Comparison of ENCODE assay signal across 14 mouse cellular contexts in genomic region chr10:69947093-69947492, GRCm38 (mm10).
A peak's percentile ranks its signal among the peaks of the same experiment; 100 is the strongest.
DNase-seq lines count a peak whose midpoint lies in the region; ATAC-seq and TF ChIP-seq lines count a peak whose summit lies in the region.
"Had no signal": no experiment of that assay in that cellular context is flagged by ENCODE, and none has a peak within 500 bp of the region (broad histone marks: within the 10 kb centered on the region; RNA-seq: fewer than 3 reads in every experiment).

No protein-coding gene starts in this region.

- peak overlapping the region; percentile 32; the same call in 1 of the 2 replicates for H3K27ac ChIP-seq in hindbrain, postnatal 0 days
- no peak overlapping the region for H3K27ac ChIP-seq in hindbrain, embryonic 12.5 days
- H3K27ac ChIP-seq in midbrain, embryonic 15.5 days, result 0 out of 2 replicates have a peak overlapping the region, but pooled peaks have one; percentile 39
- H3K27ac ChIP-seq in midbrain, embryonic 14.5 days (replicated peaks; ENCODE audit: low read depth, low read length), result no peak overlapping the region
- 0 out of 2 replicates have a peak overlapping the region, but pooled peaks have one; percentile 45 for H3K27ac ChIP-seq in olfactory bulb, adult 2 months (ENCODE audit: insufficient read depth, low read depth, low read length)
- H3K27ac ChIP-seq: limb, embryonic 12.5 days; liver, embryonic 15.5 days had no signal

- no peak overlapping the region for H3K9ac ChIP-seq in hindbrain, postnatal 0 days (replicated peaks; ENCODE audit: low read length)
- H3K9ac ChIP-seq in hindbrain, embryonic 12.5 days, result no peak overlapping the region
- H3K9ac ChIP-seq in midbrain, embryonic 15.5 days, result no peak overlapping the region
- no peak overlapping the region for H3K9ac ChIP-seq in midbrain, embryonic 14.5 days (replicated peaks; ENCODE audit: low read length)
- H3K9ac ChIP-seq: forebrain, postnatal 0 days; limb, embryonic 12.5 days; liver, embryonic 15.5 days had no signal

- H3K9me3 ChIP-seq in hindbrain, postnatal 0 days (ENCODE audit: low read length), result no peaks in the 10 kb centered on the region
- H3K9me3 ChIP-seq in hindbrain, embryonic 12.5 days (replicated peaks), result no peaks in the 10 kb centered on the region
- H3K9me3 ChIP-seq in midbrain, embryonic 15.5 days, result no peaks in the 10 kb centered on the region
- H3K9me3 ChIP-seq in midbrain, embryonic 14.5 days (ENCODE audit: control insufficient read depth, low read length), result no peaks in the 10 kb centered on the region
- H3K9me3 ChIP-seq: limb, embryonic 12.5 days; liver, embryonic 15.5 days had no signal

- 65% methylated on average over 6 of the region's 6 CpGs for WGBS in hindbrain, postnatal 0 days
- WGBS in hindbrain, embryonic 12.5 days, result 93% methylated on average over 6 of the region's 6 CpGs
- 73% methylated on average over 6 of the region's 6 CpGs for WGBS in midbrain, embryonic 15.5 days
- 80% methylated on average over 6 of the region's 6 CpGs for WGBS in midbrain, embryonic 14.5 days
- WGBS in olfactory bulb, adult 2 months, result 62% methylated on average over 6 of the region's 6 CpGs

- H3K4me2 ChIP-seq in hindbrain, postnatal 0 days (ENCODE audit: low read depth, low read length), result no peak overlapping the region
- no peak overlapping the region for H3K4me2 ChIP-seq in hindbrain, embryonic 12.5 days (replicated peaks)
- no peak overlapping the region for H3K4me2 ChIP-seq in midbrain, embryonic 15.5 days
- H3K4me2 ChIP-seq in midbrain, embryonic 14.5 days (ENCODE audit: low read length), result no peak overlapping the region
- H3K4me2 ChIP-seq: limb, embryonic 12.5 days; liver, embryonic 15.5 days had no signal

- TF ChIP-seq CTCF in hindbrain, postnatal 0 days (IDR thresholded peaks at IDR 0.05; ENCODE audit: low read depth), result no peak
- no peak for TF ChIP-seq CTCF in olfactory bulb, adult 2 months (IDR thresholded peaks at IDR 0.05; ENCODE audit: insufficient read depth, low read depth, low read length)

- H3K36me3 ChIP-seq in hindbrain, postnatal 0 days (ENCODE audit: insufficient read depth, low read length), result no peaks in the 10 kb centered on the region
- H3K36me3 ChIP-seq in hindbrain, embryonic 12.5 days, result no peaks in the 10 kb centered on the region
- H3K36me3 ChIP-seq in midbrain, embryonic 15.5 days (replicated peaks), result 0 out of 2 replicates have a peak, but pooled peaks cover 2% of the 10 kb centered on the region
- H3K36me3 ChIP-seq in midbrain, embryonic 14.5 days (ENCODE audit: control insufficient read depth, insufficient read depth, low read length), result no peaks in the 10 kb centered on the region
- H3K36me3 ChIP-seq: limb, embryonic 12.5 days; liver, embryonic 15.5 days had no signal

- no peaks in the 10 kb centered on the region for H3K4me1 ChIP-seq in hindbrain, postnatal 0 days (ENCODE audit: insufficient read depth, low read length)
- H3K4me1 ChIP-seq in hindbrain, embryonic 12.5 days, result peaks cover 16% of the 10 kb centered on the region
- H3K4me1 ChIP-seq in midbrain, embryonic 15.5 days, result peaks cover 24% of the 10 kb centered on the region
- H3K4me1 ChIP-seq in midbrain, embryonic 14.5 days (ENCODE audit: control insufficient read depth, insufficient read depth, low read length), result peaks cover 17% of the 10 kb centered on the region; the same call in 1 of the 2 replicates
- peaks cover 14% of the 10 kb centered on the region for H3K4me1 ChIP-seq in olfactory bulb, adult 2 months (ENCODE audit: control insufficient read depth, insufficient read depth, low read length)
- H3K4me1 ChIP-seq: liver, embryonic 15.5 days had no signal

- no peaks in the 10 kb centered on the region for H3K27me3 ChIP-seq in hindbrain, postnatal 0 days (ENCODE audit: insufficient read depth, low read length)
- H3K27me3 ChIP-seq in hindbrain, embryonic 12.5 days, result no peaks in the 10 kb centered on the region
- no peaks in the 10 kb centered on the region for H3K27me3 ChIP-seq in midbrain, embryonic 15.5 days (replicated peaks)
- H3K27me3 ChIP-seq in midbrain, embryonic 14.5 days (ENCODE audit: control insufficient read depth, insufficient read depth, low read length), result no peaks in the 10 kb centered on the region
- H3K27me3 ChIP-seq: limb, embryonic 12.5 days; liver, embryonic 15.5 days had no signal

- H3K4me3 ChIP-seq in hindbrain, postnatal 0 days (ENCODE audit: low read length), result no peak overlapping the region
- H3K4me3 ChIP-seq in hindbrain, embryonic 12.5 days, result no peak overlapping the region
- H3K4me3 ChIP-seq in midbrain, embryonic 15.5 days, result no peak overlapping the region
- H3K4me3 ChIP-seq in midbrain, embryonic 14.5 days (replicated peaks; ENCODE audit: low read depth, low read length), result no peak overlapping the region
- H3K4me3 ChIP-seq in olfactory bulb, adult 2 months (ENCODE audit: insufficient read depth, low read depth, low read length), result no peak overlapping the region
- H3K4me3 ChIP-seq: limb, embryonic 12.5 days; liver, embryonic 15.5 days had no signal

- DNase-seq in hindbrain, postnatal 0 days (ENCODE audit: low spot score), result no peak
- DNase-seq in midbrain, embryonic 14.5 days, result no peak
- DNase-seq in cerebellum, adult 9-10 months, result peak; percentile 76
- no peak for DNase-seq in embryo, embryonic 9.5 days (ENCODE audit: extremely low spot score)
- DNase-seq: forebrain, postnatal 0 days; gastrocnemius, postnatal 14 days; layer of hippocampus, postnatal 36 days; lung, postnatal 14 days; right cerebral cortex, postnatal 4 days had no signal

- no peak for ATAC-seq in hindbrain, postnatal 0 days
- no peak for ATAC-seq in hindbrain, embryonic 12.5 days (ENCODE audit: low FRiP score)
- ATAC-seq in midbrain, embryonic 15.5 days (replicated peaks), result no peak
- no peak for ATAC-seq in midbrain, embryonic 14.5 days (ENCODE audit: low FRiP score, low TSS enrichment)
- ATAC-seq: forebrain, postnatal 0 days had no signal

- no peak for TF ChIP-seq POLR2A in olfactory bulb, adult 2 months (IDR thresholded peaks at IDR 0.05; ENCODE audit: insufficient read depth, low read depth, low read length)

Comparison
In these comparisons a context has a peak if more than half of its experiments do, and no peak if none do; other contexts are left out.
1. H3K27ac ChIP-seq: peak in hindbrain, postnatal 0 days (single experiment), midbrain, embryonic 15.5 days (single experiment) and olfactory bulb, adult 2 months (single experiment); none in hindbrain, embryonic 12.5 days (single experiment) and midbrain, embryonic 14.5 days (single experiment).